Mouse (Mus musculus) kidney, postnatal 4 days (tissue): ENCODE results near the gene Ntm.
A peak's percentile ranks its signal among the peaks of the same experiment; 100 is the strongest.

Experiments used
- DNase-seq, 2 experiments: peaks; one replicate each; pipeline ENCODE4 v3.0.0; 2021; ENCODE audit warnings: mixed read lengths in 2 of 2

Gene Ntm

GRCm38 (mm10) chr9:29791199-29791915 lies 171.6 kb downstream of the Ntm start:
- DNase-seq = no peak

DNA sequence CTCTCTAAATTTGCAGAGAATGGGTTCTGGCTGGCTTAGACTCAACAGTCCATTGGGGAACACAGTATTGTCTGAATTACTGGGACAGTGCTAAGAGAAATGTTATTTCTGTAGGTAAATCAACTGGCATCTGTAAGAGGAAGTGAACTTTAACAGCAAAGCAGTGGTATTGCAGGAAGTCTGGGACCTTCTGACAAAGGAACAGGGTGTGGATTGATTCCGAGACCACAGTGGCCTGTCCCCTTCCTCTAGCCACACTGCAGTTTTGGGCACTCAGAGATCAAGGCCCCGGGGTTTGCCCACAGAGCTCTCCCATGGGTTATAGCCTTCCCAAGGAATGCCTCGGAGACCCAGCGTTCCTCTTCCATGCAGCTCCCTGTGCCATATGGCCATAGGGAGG lies 172.9 kb downstream of the Ntm start:
- DNase-seq = no peak

DNA sequence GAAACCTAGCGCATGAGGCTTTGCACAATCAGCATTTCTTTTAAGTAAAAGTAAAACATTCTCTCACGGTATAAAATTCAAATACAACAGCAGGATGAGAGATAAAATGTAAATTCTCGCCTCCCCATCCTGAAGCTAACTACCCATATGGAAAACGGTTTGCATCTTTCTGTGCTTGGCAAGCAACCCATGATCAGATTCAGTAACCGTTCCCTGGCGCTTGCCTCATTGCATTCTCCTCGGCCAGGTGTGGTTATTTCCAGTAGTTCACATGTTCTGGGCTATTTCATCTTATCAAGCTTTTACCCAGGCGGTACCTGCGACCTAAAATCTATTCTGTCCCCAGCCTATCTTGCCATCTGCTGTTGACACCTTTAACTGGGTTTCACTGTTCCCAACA lies 174.1 kb downstream of the Ntm start:
- DNase-seq = no peak

- DNase-seq = no peak
Observed at GRCm38 (mm10) chr9:29787408-29787807, 175.5 kb downstream of the Ntm start.

DNA sequence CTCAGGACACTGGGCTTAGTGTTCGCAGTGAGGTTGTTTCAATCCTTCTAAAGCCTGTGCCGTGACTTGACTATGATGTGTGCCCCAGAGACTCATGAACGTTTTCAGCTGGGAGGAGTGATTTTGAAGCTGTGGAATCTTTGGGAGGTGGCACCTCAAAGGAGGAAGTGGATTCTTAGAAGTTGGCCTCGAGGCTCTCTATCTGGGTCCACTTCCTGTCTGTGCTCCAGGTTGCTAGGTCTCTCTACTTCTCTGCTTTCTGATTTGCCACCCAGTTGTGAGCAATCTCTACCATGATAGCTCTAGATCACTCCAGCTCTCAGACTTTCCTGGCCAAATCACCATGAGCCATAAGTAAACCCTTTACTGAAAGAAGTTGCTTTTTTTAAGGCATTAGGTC lies 180.2 kb downstream of the Ntm start:
- DNase-seq = no peak

DNA sequence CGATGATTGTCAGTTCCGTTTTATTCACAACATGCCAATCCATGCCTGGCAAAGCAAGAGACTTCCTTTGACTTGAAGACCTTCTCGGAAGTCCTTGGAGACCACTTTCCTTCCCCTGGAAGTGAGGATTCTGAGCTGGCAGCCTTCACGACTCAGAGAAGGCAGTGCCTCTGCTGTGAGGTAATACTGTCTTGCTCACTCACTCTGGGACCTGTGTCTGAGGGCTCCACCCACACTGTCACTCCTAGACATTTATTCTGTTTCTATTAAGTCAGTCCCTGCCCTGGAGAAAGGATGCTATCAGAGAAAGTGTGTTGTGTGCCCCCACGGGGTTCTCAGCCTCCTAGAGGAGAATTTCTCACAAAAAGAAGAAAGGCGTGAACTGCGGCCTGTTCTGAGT lies 183.2 kb downstream of the Ntm start:
- no peak for DNase-seq

GRCm38 (mm10) chr9:29776951-29777350 lies 186.0 kb downstream of the Ntm start:
- DNase-seq = no peak

- DNase-seq = no peak
Observed at GRCm38 (mm10) chr9:29776542-29776941, 186.4 kb downstream of the Ntm start.

DNA sequence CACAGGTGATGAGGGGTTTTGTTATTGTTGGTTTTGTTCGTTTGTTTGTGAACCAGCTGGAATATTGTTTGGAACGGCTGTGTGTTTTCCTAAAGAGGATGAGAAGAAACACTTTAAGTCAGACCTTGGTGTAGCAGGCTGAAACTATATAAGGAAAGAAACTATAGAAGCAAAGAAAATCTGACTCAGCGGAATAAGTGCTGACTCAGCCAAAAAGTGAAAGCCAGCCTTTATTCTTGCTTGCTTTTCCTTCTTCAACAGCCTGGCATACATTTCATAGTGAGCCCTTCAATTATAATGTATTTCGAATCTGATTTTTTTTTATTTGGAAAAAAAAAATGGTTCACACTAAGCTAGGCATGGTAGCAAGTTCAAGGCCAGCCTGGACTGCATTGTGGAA lies 186.9 kb downstream of the Ntm start:
- no peak for DNase-seq

GRCm38 (mm10) chr9:29772625-29773388 lies 190.1 kb downstream of the Ntm start:
- no peak for DNase-seq

- DNase-seq = no peak
Observed at GRCm38 (mm10) chr9:29771870-29772269, 191.1 kb downstream of the Ntm start.

GRCm38 (mm10) chr9:29771071-29771785 lies 191.7 kb downstream of the Ntm start:
- DNase-seq = peak; percentile 14 to 25

GRCm38 (mm10) chr9:29769361-29769760 lies 193.6 kb downstream of the Ntm start:
- DNase-seq = no peak

DNA sequence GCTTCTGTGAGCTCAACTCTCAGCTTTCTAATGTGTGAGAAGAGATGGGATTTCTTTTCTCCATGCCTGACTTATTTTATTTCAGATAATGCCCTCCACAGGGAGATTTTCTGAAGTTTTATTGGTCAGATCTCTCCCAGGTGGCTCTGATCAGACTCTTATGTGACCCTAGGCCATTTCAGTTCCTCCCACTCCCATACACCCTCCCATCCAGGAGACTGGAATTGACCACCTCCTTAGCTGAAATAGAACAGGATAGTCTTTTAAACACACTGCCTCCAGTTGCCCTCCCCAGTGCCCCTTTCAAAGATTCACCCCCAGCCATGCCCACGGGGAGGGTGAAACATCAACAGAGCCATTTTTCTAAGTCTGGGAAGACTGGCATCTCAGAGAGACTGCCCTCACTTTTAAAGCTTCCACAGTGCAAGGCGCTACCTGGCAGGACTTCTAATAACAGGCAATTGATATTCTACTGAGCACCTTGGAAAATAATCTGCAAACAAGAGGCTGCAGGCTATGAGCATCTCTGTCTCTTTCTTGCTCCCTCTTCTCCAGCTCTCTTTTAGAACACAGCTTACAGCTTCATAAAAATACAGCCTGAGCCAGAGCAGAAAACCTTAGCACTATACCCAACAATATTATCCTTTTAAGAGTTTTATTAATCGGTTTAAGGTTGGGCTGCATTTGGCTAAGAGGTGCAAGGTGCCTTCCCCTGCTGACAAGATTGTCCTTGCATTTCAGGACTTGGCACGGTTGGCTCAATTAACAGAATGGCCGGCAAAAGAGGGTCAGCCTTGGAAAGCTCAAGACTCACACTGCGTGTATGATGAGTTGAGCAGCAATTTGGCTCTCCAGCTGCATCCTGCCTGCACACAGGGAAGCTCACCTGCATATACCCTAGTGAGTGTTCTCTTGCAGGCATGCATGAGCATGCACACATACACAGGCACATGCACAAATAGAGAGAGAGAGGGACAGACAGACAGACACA lies 196.7 kb downstream of the Ntm start:
- no peak for DNase-seq

- no peak for DNase-seq
Observed at GRCm38 (mm10) chr9:29763338-29763737, 199.6 kb downstream of the Ntm start.

DNA sequence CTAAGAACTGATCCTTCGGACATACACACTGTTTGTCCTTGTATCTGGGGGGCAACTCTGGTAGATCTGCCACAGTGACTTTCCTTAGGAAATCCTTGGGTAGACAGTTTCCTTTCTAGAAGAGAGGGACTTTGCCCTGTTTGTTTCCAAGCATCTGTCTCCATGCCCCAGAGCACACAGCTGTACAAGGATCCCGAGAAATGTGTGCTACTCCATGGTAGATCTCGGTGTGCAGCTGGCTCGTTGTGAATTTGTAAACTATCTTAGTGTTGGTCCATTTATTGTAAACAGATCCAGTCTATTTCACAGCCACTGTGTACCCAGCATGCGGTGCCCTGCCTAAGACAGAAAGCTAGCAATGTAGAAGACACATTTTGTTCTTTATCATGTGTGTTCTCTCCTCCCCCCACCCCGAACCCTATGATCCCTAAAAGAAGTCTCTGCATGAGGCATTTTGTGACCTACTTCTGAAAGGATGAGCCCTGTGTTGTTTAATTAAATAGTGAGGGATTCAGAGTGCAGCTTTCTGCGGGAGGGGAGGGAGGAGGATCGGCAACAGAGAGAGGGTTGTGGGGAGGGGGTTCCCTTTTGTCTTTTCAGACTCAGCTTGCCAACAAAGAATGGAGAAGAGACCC lies 200.9 kb downstream of the Ntm start:
- DNase-seq = no peak

GRCm38 (mm10) chr9:29761511-29761910 lies 201.4 kb downstream of the Ntm start:
- no peak for DNase-seq

DNA sequence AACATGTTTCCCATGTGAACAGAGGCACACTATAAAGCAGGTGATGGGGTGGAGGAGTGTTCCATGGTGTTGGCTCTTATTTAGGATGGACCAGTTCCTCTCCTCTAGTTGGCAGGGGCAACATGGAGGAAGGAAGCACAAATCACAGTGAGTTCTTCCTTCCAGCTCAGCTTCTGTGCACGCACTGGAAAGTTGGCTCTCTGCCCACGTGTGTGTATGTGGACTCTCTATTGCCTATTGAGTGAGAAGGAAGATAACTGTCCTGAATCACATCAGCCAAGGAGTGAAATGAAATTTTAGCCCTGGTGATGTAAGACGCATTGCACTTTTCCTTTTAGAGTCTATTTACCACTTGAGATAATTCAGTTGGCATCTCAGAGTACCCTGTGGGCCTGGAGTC lies 203.0 kb downstream of the Ntm start:
- DNase-seq = peak; percentile 21 to 26

DNA sequence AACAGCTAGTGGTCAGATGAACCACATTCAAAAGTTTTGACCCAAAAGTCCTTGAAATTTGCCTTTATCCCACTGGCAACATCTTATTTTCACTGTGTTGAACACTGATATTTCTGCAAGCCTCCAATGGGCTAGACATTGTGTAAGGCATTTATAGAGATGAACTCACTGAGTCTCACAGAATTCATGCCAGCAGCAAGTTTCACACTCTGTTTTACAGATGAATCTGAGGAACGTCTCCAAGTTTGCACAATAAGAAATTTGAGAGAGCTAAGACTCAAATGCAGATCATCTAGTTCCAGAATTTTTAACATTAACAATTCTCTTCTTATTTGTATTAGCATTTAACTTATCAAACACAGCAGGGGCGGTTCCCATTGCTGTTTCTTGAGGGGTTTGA lies 203.9 kb downstream of the Ntm start:
- no peak for DNase-seq

DNA sequence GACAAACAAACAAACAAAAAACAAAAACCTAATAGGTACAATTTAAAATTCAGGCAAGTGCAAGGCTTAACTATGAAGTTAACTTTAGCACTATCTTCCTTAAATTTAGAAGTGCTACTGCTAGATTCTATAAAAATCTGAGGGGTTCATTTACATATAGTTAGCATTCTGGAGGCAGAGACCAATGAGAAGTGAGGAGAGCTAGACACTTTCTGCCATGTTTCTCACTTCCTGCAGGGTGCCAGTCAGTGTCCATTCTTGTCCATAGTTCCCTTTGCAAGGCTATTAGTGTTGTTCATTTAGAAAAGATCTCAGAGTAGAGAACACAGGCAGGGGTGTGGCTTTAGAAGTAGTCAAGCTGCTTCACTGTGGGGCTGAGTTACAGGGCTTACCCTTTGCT lies 208.6 kb downstream of the Ntm start:
- DNase-seq = no peak

DNA sequence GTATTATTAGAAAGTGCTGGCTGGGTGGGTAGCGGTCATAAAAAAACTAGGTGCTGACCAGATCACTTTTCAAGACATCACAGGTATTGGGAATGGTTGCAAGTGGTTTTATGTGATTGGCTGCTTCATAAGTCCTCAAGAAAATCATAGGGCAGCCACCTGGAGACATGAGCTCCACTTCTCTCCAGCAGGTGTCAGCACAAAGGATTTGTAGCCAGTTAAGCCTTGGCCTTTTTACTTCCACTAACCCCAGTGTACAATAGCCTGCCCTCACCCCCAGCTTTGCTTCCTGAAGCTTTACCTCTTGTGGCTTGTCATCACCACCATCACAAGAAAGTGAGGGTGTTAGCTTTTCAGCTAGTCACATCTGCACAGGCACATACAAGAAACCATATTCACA lies 211.5 kb downstream of the Ntm start:
- peak; percentile 48 to 68 for DNase-seq
